Mouse (Mus musculus) induced T-regulatory cell, adult 2 months (primary cell): ENCODE measurements around the gene Vmn1r8.
"Not testable (repeated sequence)": the region's sequence is repeated elsewhere in the genome, so short reads cannot be mapped to it uniquely, and the experiment has no call there.

Source experiments
- DNase-seq: peaks from one replicate; pipeline ENCODE4 v3.0.0-alpha.2; 2012; ENCODE audit warnings: low read depth

The Vmn1r8 gene

GRCm38 (mm10) chr6:57031984-57032383, at the start of gene Vmn1r8:
TSS of gene Vmn1r8 (plus strand) at chr6:57032284.
- DNase-seq, result no peak

DNA sequence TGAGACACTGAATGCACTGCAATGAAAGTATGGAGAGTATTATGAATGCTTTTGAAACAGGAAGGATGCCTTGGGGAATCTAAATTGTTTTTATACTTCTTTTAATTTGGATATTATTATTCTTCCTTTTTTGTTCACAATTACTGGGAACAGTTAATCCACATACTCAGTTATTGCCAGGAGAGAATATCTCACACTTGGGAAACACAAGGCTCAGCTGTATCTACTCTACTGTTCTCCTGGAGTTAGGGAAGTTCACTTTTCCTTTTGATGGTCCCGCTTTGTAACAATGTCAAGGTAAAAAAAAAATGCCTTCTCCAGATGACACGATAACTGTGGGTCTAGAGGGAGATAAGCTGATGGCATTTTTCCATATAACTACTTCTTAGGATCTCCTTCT, 35.1 kb upstream of the Vmn1r8 start, which contains the start of gene Vmn1r6:
Gene Vmn1r6, plus strand, starts transcription at position 301 of the 400 bp plus-strand sequence.
- no peak for DNase-seq

DNA sequence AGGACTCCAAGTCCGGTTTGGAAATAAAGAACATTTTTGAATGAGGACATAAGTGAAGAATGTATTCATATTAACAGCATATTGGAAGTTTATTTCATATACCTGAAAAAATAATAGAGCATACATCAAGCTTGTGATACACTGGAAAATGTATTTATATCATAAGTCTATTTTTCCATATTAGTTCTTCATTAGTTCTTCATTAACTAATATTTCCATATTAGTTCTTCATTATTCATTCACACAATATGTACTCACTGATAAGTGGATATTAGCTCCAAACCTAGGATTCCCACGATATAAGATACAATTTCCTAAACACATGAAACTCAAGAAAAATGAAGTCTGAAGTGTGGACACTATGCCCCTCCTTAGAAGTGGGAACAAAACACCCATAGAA, 6.9 kb upstream of the Vmn1r8 start, which contains the start of gene Vmn1r7:
Gene Vmn1r7, minus strand, starts transcription at position 101 of the 400 bp plus-strand sequence.
- DNase-seq, result not testable (repeated sequence)

- DNase-seq, result no peak
Observed at GRCm38 (mm10) chr6:57034674-57035073, 2.6 kb downstream of the Vmn1r8 start.

DNA sequence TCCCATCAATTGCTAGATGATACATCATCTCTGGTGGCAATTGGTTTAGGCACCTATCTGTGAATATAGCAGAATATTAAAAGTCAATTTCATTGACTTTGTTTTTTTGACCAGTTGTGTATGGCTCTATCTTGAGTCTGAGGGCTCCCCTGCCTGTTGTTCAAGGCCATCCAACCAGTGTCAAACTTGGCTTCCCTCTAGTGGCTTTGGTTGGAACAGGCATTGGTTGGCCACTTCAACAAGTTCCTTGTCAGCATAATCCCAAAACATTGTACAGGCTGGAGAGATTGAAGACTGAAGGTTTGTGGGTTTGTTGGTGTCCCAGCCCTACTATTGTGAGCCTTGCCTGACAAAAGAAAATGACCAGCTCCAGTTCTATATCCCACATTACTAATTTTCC, 31.6 kb downstream of the Vmn1r8 start:
- peak; percentile 14 for DNase-seq

DNA sequence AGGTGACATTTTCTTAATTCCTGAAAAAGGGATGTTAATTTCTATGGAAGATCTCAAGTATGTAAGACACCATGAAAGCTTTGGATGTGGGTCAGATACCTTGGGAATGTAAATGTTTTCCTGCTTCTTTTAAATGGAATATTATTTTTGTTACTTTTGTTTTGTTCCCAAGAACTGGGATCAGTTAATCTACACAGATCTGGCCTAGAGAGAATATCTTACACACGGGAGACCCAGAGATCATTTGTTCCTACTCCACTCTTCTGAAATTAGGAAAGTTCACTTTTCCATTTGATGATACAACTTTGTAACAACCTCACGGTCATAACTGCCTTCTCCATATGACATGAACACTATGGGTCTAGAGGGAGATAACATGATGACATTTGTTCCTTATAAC, 34.4 kb downstream of the Vmn1r8 start, which contains the start of gene Vmn1r9:
Gene Vmn1r9, plus strand, starts transcription at position 301 of the 400 bp plus-strand sequence.
- DNase-seq, result no peak
